In the genomic region with DNA sequence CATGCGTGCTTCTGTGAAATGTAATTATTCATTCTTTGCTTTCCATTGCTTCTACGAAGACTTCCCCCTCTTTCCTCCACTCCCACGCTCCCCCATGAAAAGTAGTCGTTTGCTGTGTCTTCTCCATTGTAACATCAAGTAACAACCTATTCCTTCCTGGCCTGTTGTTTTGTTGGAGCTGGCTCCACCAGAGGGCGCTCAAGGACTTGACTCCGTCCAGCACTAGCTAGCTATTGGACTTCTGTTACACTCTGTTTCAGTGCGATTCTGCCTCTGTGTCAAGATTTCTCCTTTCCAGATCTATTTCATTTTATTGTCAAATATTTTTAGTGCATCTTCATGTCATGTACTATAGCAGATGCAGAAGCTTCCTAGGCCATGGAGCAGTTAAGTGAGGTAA, we compare ENCODE assay signal across 8 mouse cellular contexts. TPM values are rescaled to one million over a fixed set of nuclear protein-coding genes. Genes with fewer than 3 reads are reported as not detected.
A peak's percentile ranks its signal among the peaks of the same experiment; 100 is the strongest.
DNase-seq lines count a peak whose midpoint lies in the region; ATAC-seq and TF ChIP-seq lines count a peak whose summit lies in the region.

No protein-coding gene starts in this region.

- no peaks in the 10 kb centered on the region for H3K36me3 ChIP-seq in embryonic facial prominence, embryonic 14.5 days (ENCODE audit: control insufficient read depth, insufficient read depth, low read length)
- no peaks in the 10 kb centered on the region for H3K36me3 ChIP-seq in midbrain, embryonic 11.5 days (ENCODE audit: control insufficient read depth, insufficient read depth, low read length)

- no peak overlapping the region for H3K4me2 ChIP-seq in embryonic facial prominence, embryonic 14.5 days (ENCODE audit: low read depth, low read length)
- H3K4me2 ChIP-seq in midbrain, embryonic 11.5 days: no peak overlapping the region

- H3K27ac ChIP-seq in bone marrow macrophage, adult 2 months (ENCODE audit: insufficient read depth, low read depth, low read length): no peak overlapping the region
- H3K27ac ChIP-seq in embryonic facial prominence, embryonic 14.5 days (replicated peaks; ENCODE audit: low read depth, low read length): no peak overlapping the region
- H3K27ac ChIP-seq in midbrain, embryonic 11.5 days (ENCODE audit: low read depth, low read length): no peak overlapping the region

- no peak overlapping the region for H3K4me3 ChIP-seq in bone marrow macrophage, adult 2 months (ENCODE audit: insufficient read depth, low read length)
- H3K4me3 ChIP-seq in embryonic facial prominence, embryonic 14.5 days (ENCODE audit: low read depth, low read length): no peak overlapping the region
- H3K4me3 ChIP-seq in midbrain, embryonic 11.5 days (ENCODE audit: low read depth, low read length): no peak overlapping the region

- H3K9ac ChIP-seq in embryonic facial prominence, embryonic 14.5 days (ENCODE audit: low read depth, low read length): no peak overlapping the region
- H3K9ac ChIP-seq in midbrain, embryonic 11.5 days (ENCODE audit: low read length): no peak overlapping the region

- intact Hi-C loops in heart, postnatal 36 days (cut with DNase I): loop anchor here (1.0 kb wide), 2 partner anchors 127 to 168 kb away; no protein-coding TSS in a partner anchor

- 0 out of 2 replicates have a peak, but pooled peaks have one; percentile 33 for ATAC-seq in embryonic facial prominence, embryonic 14.5 days (ENCODE audit: low read depth)
- no peak for ATAC-seq in midbrain, embryonic 11.5 days (ENCODE audit: low FRiP score)
- ATAC-seq in activated CD4-positive, CD25-positive, alpha-beta regulatory T cell, adult 4 months: no peak

- WGBS in embryonic facial prominence, embryonic 14.5 days: 19% methylated on average over 7 of the region's 7 CpGs
- WGBS in midbrain, embryonic 11.5 days: 21% methylated on average over 7 of the region's 7 CpGs

- TF ChIP-seq POLR2A in bone marrow macrophage, adult 2 months (IDR thresholded peaks at IDR 0.05; ENCODE audit: borderline replicate concordance, low read depth, low read length): no peak

- DNase-seq in MEL-GATA-1-ER (ENCODE audit: extremely low read depth, low read depth): peak; percentile 19
- peak; percentile 65 for DNase-seq in embryonic facial prominence, embryonic 14.5 days (ENCODE audit: low spot score)
- DNase-seq in heart, postnatal 36 days: peak; percentile 75 to 81
- DNase-seq in left cerebral cortex, adult 18-20 months (ENCODE audit: low spot score in 2 of 2): peak; percentile 83 to 86
- DNase-seq in midbrain, embryonic 11.5 days (ENCODE audit: low spot score, missing footprints): peak; percentile 93
- DNase-seq in spleen, adult 12 weeks (ENCODE audit: low spot score): peak; percentile 7

- TF ChIP-seq CTCF in bone marrow macrophage, adult 2 months (IDR thresholded peaks at IDR 0.05; ENCODE audit: low read depth, low read length): peak; percentile 49

- peaks cover 9% of the 10 kb centered on the region for H3K4me1 ChIP-seq in bone marrow macrophage, adult 2 months (ENCODE audit: control insufficient read depth, insufficient read depth, low read length)
- H3K4me1 ChIP-seq in embryonic facial prominence, embryonic 14.5 days (ENCODE audit: control insufficient read depth, insufficient read depth, low read length): no peaks in the 10 kb centered on the region
- H3K4me1 ChIP-seq in midbrain, embryonic 11.5 days (ENCODE audit: control insufficient read depth, insufficient read depth, low read length): no peaks in the 10 kb centered on the region

- H3K9me3 ChIP-seq in embryonic facial prominence, embryonic 14.5 days (ENCODE audit: control insufficient read depth, low read length): no peaks in the 10 kb centered on the region
- no peaks in the 10 kb centered on the region for H3K9me3 ChIP-seq in midbrain, embryonic 11.5 days (ENCODE audit: control insufficient read depth, low read length)

- no peaks in the 10 kb centered on the region for H3K27me3 ChIP-seq in embryonic facial prominence, embryonic 14.5 days (replicated peaks; ENCODE audit: control insufficient read depth, insufficient read depth, low read length)
- H3K27me3 ChIP-seq in midbrain, embryonic 11.5 days (ENCODE audit: control insufficient read depth, insufficient read depth, low read length): no peaks in the 10 kb centered on the region

RNA-seq across cellular contexts. Expression of gene Zcchc12, which starts 30.1 kb away (rescaled TPM):
- polyA plus RNA-seq in bone marrow macrophage, adult 2 months (2012; ENCODE audit: insufficient read depth, insufficient read length, missing spikeins): not detected in 2 replicates
- polyA plus RNA-seq in embryonic facial prominence, embryonic 14.5 days (2014; fragmentation: Nextera tagmentation; extraction: Ambion mirVana): 9.0 and 9.7 TPM in 2 replicates
- total RNA-seq in heart, postnatal 36 days (2021): under 1 TPM in 1 of 2 experiments, not detected in 1; 0.19 TPM
- 10 to 100 TPM; 55.5 to 70.7 TPM for total RNA-seq in left cerebral cortex, adult 18-20 months (2021)
- polyA plus RNA-seq in midbrain, embryonic 11.5 days (2014; fragmentation: Nextera tagmentation; extraction: Ambion mirVana): 46.7 and 50.7 TPM in 2 replicates
- polyA plus RNA-seq in activated CD4-positive, CD25-positive, alpha-beta regulatory T cell, adult 4 months (2017; shearing (Covaris generic)): under 1 TPM in 1 of 2 experiments, not detected in 1; 0.23 TPM

Comparison
In these comparisons a context has a peak if more than half of its experiments do, and no peak if none do; other contexts are left out.
1. DNase-seq: peak in every context shown above with its lines; median percentile 93 in midbrain, embryonic 11.5 days; 84 in left cerebral cortex, adult 18-20 months; 78 in heart, postnatal 36 days; 65 in embryonic facial prominence, embryonic 14.5 days; 19 in MEL-GATA-1-ER; 7 in spleen, adult 12 weeks.